Mouse (Mus musculus) adrenal gland, postnatal 25 days (tissue): ENCODE data around the gene Ggta1. TPM values are rescaled to one million over a fixed set of nuclear protein-coding genes. Genes with fewer than 3 reads are reported as not detected.

Source experiments
- DNase-seq: peaks from one replicate; pipeline ENCODE4 v3.0.0; 2021; ENCODE audit warnings: mixed read lengths
- total RNA-seq: library from RNA; stranded (reverse); gene quantifications from 2 replicates; pipeline ENCODE4 v1.2.3, GENCODE M21; 2021

Gene Ggta1
- total RNA-seq, 1 experiment from 2014 or later = 13.4 TPM

- DNase-seq = no peak
Measured at GRCm38 (mm10) chr2:35490458-35491111, 27.6 kb upstream of the Ggta1 start.

DNA sequence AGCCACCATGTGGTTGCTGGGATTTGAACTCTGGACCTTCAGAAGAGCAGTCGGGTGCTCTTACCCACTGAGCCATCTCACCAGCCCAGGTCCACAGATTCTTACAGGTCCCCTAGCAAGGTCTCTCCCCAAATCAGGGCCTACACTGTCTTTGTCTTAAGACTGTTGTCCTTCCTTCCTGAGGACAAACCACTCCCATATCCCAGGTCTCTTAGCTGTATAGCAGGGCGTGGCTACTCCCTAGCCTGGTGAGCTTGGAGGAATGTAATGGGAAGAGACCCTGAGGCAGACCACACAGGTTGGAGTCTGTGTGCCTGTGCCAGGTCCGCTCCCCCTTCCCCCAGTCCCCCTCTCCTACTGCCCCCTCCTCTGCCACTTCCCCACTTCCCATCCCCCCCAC lies 24.7 kb upstream of the Ggta1 start:
- DNase-seq = no peak

DNA sequence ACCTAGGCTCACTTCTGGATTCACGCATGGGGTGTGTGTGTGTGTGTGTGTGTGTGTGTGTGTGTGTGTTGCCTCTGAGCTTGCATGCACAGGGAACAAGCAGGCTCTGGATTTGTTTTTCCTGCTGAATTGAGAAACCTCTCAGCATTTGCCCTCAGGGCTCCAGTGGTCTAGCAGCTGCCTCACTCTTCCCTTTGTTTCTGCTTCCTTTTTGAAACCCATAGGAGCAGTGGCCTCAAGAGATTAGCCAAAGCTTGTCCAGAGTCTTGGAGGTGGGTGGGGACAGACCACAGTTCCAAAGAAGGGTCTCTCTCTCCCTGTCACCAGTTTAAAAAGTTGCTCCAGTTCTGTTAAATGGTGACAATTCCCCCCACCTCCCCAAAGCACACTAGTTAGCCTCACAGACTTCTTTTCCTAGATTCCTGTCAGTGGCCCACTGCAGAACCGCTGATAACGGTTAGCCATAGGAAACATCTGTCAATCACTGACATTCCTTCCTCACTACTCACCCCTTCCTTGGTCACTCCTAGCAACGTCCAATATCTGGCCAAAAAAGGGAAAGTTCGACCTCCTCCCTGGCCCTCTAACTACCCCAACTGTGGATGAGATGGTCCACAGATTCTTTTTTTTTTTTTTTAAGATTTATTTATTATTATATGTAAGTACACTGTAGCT lies 24.1 kb upstream of the Ggta1 start:
- DNase-seq = no peak

DNA sequence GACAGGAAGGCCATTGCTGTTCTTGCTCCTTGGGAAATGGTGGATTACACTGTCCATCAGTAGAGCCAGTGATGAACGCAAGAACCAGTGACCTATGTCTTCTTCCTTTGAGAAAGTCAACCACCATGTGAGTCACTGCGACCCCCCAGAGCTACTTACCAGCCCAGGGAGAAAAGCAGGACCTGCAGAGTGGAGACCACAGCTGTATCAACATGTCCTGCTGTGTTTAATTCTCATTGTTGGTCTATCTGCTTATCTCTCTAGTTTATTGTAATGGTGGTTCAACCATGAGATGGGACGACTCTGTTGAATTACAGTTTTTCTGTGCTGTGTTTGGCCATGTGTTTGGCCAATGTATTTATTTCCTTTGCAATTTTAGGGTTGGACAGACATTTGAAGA lies 21.1 kb upstream of the Ggta1 start:
- DNase-seq = no peak

DNA sequence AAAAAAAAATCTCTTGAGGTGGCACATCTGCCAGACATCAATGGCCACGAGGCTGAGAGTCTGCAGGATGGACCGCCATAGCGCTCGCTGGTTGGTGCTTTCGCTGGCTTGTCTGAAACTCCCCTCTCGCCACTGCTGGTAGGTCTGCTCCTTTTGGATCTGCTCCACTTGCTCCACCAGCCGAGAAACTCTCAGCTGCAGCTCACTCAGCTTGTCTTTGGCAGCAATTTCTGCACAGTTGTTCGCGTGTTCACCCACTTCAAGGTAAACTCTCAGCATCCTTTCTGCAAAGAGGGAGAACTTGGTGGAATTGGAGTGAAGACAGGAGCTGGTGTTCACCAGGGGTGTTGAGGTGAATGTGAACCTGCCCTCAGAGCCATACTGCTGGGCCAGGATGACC lies 20.4 kb upstream of the Ggta1 start:
- DNase-seq = no peak

DNA sequence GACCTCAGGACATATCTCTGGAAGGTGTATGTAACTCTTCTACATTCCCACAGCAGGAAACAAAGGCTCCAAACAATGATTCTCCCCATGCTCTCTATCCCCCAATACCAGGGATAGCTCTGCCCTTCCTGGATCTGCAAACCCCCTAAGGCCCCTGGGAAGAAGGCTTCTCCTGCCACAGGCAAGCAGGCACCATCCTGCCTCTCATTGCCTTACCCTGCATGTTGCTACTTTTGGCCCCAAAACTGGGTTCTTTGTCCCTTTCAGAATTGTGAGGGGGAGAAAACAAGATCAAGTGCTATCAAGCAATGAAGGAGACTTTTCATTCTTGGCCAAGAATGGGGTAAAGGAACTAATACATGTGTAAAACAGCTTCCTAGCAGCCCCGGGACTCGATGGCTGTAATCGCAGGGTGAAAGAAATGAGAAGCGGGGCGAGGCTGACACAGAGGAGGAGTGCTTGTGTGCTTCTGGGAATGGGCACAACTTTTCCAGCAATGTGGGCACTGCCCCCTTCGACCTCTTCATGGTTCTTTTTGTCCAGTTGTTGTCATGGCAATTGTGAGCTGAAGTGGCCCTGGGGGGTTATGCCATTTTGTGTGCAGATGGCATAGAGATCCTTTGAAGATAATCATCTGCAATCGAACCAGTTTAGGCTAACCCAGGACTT lies 18.4 kb upstream of the Ggta1 start:
- DNase-seq = no peak

DNA sequence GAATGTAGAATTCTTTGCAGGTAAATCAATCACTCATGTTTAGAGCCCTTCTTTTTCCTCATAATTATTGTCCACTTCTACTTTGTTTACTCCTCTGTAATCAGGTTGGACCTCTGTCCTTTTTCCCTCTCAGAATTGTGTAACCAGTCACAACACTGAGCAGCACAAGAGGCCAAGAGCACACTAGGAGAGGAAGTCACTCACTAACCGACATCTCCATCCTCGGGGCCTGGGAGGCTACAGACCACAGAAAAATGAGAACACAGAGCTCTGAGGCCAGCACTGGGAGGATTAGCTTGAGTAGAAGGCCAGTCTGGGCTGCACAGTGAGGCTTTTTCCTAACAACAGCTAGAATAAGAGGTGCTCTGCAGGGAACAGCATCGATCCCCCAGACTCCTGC lies 17.0 kb upstream of the Ggta1 start:
- DNase-seq = no peak

DNA sequence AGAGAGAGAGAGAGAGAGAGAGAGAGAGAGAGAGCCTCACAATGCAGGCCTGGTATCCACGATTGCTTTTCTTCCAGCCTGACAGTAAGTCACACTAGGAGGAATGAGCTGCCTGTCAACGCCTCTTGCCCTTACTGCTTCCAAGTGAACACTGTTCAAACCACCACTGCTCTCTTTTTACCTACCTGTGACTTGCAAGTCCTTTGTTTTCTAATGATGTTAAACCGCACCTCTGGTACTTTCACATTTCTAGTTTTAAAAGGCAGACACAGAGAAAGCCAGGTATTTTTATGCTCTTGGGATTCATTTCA lies 15.7 kb upstream of the Ggta1 start:
- no peak for DNase-seq

DNA sequence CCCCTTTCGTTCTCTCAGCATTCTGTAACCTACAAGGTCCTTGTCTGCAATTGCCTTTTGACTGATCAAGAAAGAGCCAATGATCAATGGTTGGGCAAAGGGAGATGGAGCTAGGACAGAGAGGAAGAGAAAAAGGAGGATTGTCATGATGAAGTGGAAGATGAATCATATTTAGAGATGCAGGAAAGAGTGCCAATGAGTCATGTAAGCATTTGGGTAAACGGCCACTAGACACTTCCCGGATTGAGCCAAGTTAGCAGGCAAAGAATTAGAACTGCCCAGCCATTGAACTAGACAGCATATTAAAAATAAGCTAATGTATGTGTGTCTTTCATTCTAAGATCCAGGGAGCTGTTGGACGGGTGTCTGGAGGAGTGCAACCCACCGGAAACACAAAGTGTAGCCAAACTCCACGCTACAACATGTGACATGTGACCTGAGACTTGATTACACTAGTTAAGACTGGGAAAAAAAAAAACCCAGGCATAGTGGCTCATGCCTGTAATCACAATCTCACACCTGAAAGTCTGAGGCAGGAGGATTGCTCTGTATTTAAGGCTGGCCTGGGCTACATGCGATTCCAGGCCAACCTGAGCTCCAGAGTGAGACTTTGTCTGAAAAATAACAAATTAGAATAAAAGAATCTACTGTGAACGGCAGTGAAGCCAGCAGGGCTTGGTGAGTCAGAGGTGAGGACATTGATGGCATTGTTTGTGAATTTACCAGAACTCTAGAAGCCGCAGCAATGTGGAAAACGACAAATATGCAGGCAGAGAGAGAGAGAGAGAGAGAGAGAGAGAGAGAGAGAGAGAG lies 15.2 kb upstream of the Ggta1 start:
- no peak for DNase-seq

DNA sequence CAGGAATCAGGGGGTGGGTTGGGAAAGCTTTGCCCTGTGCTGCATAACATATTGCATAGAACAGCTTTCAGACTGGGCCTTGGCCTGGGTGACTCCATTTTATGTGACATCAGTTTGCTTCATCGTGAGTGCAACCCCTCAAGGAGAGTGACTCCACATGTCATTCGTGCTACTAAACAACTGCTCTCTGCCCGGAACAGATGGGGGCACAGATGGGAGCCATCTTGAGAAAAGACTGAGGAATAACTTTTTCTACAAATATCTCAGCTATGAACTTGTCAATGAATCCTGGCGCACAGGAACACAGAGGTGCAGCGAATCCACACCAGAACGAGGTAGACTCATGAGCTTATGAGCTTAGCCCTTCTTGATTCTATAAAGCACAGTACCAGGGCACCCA lies 14.3 kb upstream of the Ggta1 start:
- no peak for DNase-seq

- DNase-seq = no peak
Measured at GRCm38 (mm10) chr2:35474916-35475315, 11.9 kb upstream of the Ggta1 start.

GRCm38 (mm10) chr2:35469266-35469665 lies 6.2 kb upstream of the Ggta1 start:
- no peak for DNase-seq

- no peak for DNase-seq
Measured at GRCm38 (mm10) chr2:35468276-35468675, 5.2 kb upstream of the Ggta1 start.

DNA sequence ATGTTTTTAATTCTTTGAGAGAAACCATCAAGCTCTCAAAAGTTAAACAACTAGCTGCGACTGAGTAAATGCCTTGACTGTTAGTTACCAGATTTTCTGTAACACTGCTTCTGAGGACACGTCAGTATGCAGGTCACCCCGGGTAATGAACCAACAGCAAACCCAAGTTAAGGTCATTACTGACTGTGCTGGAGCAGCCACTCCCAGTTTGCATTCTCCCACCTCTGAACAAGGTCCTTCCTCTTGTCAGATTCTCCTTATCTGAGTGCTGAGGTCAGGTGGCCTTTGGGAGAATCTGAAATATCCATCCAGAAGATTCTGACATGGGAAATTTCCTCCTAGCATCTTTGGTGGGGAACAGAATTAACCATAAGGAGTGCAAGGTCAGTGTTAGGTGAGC lies 4.8 kb upstream of the Ggta1 start:
- DNase-seq = no peak

GRCm38 (mm10) chr2:35465677-35466076 lies 2.6 kb upstream of the Ggta1 start:
- no peak for DNase-seq

- no peak for DNase-seq
Measured at GRCm38 (mm10) chr2:35464548-35464947, 1.5 kb upstream of the Ggta1 start.

DNA sequence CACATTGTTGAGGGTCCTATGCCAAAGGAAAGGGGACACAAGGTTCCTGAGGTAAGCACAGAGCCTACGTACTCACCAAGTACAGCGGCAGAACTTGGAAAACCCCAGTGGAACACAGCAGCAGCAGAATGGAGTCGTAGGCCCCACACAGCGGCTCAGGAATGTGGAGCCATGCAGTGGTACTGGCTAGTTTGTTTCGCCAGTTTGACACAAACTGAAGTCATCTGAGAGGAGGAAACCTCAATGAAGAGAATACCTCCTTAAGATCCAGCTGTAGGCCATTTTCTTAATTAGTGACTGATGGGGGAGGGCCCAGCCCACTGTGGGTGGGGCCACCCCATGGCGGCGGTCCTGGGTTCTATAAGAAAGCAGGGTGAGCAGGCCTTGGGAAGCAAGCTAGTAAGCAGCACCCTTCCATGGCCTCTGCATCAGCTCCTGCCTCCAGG lies 1.1 kb upstream of the Ggta1 start:
- DNase-seq = no peak

GRCm38 (mm10) chr2:35463372-35464088 lies 499 bp upstream of the Ggta1 start:
- DNase-seq = no peak

DNA sequence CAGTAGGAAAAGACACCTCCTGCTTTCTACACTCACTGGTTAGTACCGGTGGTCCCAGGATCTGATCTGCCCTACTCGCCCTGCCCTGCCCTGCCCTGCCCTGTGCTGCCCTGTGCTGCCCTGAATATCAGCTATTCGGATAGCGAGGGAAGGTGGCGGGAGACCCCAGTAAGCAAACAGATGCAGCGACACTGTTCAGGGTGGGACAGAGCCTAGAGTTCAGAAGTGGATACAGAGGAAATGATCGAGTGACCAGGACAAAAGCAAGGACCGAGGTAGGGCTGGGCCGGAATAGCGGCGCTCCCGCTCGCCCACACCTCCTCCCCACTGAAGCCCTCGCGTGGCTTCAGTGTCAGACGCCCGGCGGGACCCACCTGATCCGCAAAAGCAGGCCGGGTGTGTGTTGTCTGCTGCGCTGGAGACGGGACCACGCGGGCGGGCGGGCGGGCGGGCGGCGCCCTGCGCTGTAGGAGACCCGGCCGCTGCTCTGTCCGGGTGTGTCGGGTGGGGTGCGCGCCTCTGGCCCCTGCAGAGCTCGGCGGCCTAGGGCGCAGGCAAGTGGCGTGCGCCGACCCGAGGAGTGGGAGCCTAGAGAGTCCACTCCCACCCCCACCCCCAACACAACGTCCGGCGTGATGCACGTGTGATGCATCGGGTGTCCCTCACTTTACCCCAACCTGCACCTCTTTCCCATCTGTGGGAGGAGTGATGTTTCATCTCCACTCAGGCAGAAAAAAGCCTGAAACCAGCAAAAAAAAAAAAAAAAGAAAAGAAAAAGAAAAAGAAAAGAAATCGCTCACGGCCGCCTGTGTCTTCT lies 852 bp downstream of the Ggta1 start:
- DNase-seq = no peak

DNA sequence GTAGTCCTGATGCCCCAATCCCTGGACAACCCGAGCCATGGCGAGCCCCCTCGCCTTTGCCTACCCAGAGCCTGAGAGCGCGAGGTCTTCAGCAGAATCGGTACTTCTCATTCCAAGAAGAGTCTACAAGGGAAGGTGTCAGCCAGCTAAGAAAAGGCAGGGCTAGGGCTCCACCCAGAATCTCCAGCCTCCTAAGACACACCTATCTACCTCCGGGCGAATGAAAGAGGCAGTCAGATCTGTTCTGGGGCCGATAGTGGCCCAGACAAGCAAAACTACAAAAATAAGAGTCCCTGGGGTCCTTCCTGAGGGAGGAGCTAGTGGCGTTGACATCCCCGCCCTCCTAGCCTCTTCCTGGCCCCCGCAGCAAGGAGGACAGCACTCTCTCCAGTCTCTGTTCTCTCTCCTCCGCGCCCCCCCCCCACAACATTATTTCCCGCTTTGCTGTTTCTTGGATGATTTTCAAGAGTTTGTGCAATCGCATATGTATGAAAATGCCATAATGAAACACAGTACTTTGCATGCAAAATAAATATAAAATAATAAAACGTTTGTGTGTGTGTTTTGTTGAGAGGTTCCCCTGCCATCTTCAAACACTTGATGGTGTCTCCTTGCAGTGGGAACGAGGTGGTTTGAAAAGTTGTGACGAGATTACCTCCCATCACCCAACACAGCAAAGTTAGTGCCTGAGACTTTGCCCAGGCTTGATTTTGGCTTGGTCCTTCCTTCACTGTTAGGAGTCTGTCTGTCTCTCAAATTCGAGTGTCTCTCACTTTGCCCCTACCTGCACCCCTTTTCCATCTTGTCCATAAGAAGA lies 1.7 kb downstream of the Ggta1 start:
- no peak for DNase-seq
